Mouse (Mus musculus) neural tube, embryonic 14.5 days (tissue): Measurements from ENCODE around the gene Klf1. TPM values are rescaled to one million over a fixed set of nuclear protein-coding genes. Genes with fewer than 3 reads are reported as not detected.

ENCODE experiments used
- ATAC-seq: fragments of 200-750 bp; cut with Nextera tagmentation; 2 replicates; pipeline ENCODE4 v1.8.0; 2017; ENCODE audit warnings: low read depth, mild to moderate bottlenecking, moderate TSS enrichment, moderate library complexity
- H3K27ac ChIP-seq: fragments of 300-500 bp; sonication (generic); 2 replicates; pipeline ENCODE4 v1.5.1; 2014; ENCODE audit warnings: low read depth, mild to moderate bottlenecking, control low read depth, low read length, moderate library complexity, mixed read lengths
- H3K27me3 ChIP-seq: fragments of 300-500 bp; sonication (generic); 2 replicates; pipeline ENCODE4 v1.6.1; 2014; ENCODE audit warnings: low read length; ENCODE audit not compliant: control insufficient read depth, insufficient read depth
- H3K36me3 ChIP-seq: fragments of 300-500 bp; sonication (generic); 2 replicates; pipeline ENCODE4 v1.6.1; 2014; ENCODE audit warnings: low read length, mixed read lengths; ENCODE audit not compliant: control insufficient read depth, insufficient read depth
- H3K4me1 ChIP-seq: fragments of 300-500 bp; sonication (generic); 2 replicates; pipeline ENCODE4 v1.6.1; 2014; ENCODE audit warnings: low read length; ENCODE audit not compliant: control insufficient read depth, insufficient read depth
- H3K4me2 ChIP-seq: fragments of 300-500 bp; sonication (generic); 2 replicates; pipeline ENCODE4 v1.6.1; 2014; ENCODE audit warnings: mild to moderate bottlenecking, low read depth, low read length, control low read depth
- H3K4me3 ChIP-seq: fragments of 300-500 bp; sonication (generic); 2 replicates; pipeline ENCODE4 v1.5.1; 2014; ENCODE audit warnings: low read depth, low read length, control low read depth, mixed read lengths
- H3K9ac ChIP-seq: fragments of 300-500 bp; sonication (generic); replicated peaks from 2 replicates; pipeline ENCODE4 v1.6.1; 2014; ENCODE audit warnings: low read depth, mild to moderate bottlenecking, control low read depth, low read length, mixed read lengths
- H3K9me3 ChIP-seq: fragments of 300-500 bp; sonication (generic); 2 replicates; pipeline ENCODE4 v1.6.1; 2016; ENCODE audit warnings: low read length; ENCODE audit not compliant: control insufficient read depth
- WGBS: fragments of 180-500 bp; shearing (Covaris S2); extraction: QIAGEN DNeasy Blood & Tissue Kit; methylation state at CpG from one replicate; pipeline ENCODE4 v1.1.7; 2014; 5-methylcytosine and 5-hydroxymethylcytosine counted together
- polyA plus RNA-seq: library from polyadenylated mRNA; unstranded; fragments of >200 nt; fragmentation: Nextera tagmentation; extraction: Ambion mirVana; gene quantifications from 2 replicates; pipeline ENCODE4 v1.2.1, GENCODE M21; 2014

Gene Klf1
- polyA plus RNA-seq, 1 experiment from 2014 or later: 0.44 TPM

DNA sequence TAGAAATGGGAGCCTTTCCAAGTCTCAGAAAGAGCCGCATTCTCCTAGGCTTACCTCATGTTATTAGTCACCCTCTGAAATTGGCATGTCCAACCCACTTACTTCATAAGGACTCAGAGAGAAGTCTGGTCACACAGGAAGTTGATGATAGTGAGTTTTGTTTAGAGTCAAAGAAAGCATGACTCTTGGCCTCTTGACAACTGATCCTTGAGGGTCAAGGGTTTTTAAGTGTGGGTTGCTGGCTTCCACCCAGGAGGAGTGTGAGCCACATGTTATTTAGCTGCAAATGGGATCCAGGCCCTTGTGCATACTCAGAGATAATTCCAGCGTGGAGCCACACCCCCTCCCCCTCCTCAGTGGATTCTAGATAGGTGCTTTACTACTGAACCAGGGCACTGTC is 19.9 kb downstream of the Klf1 start:
- H3K4me1 ChIP-seq: no peaks in the 10 kb centered on the region
- H3K4me2 ChIP-seq: no peak overlapping the region
- no peak for ATAC-seq
- no peak overlapping the region for H3K4me3 ChIP-seq
- peaks cover 81% of the 10 kb centered on the region for H3K36me3 ChIP-seq
- H3K9ac ChIP-seq: no peak overlapping the region
- no peak overlapping the region for H3K27ac ChIP-seq
- H3K9me3 ChIP-seq: no peaks in the 10 kb centered on the region
- no peaks in the 10 kb centered on the region for H3K27me3 ChIP-seq
- 91% methylated on average over 2 of the region's 2 CpGs for WGBS

DNA sequence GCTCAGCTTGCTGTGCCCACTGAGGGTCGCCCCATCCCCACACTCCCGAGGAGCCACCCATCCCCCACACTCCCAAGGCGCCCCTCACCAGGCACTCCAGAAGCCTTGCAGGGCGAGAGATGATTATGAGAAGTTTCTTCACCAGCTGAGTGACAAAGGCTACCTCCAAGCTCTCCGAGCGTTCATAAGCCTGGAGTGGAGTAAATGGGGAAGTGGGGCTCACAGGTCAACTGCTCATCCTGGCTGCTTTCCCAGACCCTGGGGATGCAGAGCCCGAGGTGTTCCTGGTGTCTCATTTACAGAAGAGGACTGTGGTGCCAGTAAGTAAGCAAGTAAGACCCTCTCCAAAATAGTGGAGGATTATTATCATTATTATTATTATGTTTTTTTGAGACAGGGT is 23.8 kb downstream of the Klf1 start:
- Histone ChIP-seq H3K9ac (no peak overlapping the region), H3K4me2 (no peak overlapping the region), H3K36me3 (peaks cover 58% of the 10 kb centered on the region), H3K27ac (no peak overlapping the region), H3K4me1 (0 out of 2 replicates have a peak, but pooled peaks cover 2% of the 10 kb centered on the region), H3K4me3 (no peak overlapping the region), H3K9me3 (no peaks in the 10 kb centered on the region), H3K27me3 (no peaks in the 10 kb centered on the region)
- 77% methylated on average over 7 of the region's 7 CpGs for WGBS
- no peak for ATAC-seq

DNA sequence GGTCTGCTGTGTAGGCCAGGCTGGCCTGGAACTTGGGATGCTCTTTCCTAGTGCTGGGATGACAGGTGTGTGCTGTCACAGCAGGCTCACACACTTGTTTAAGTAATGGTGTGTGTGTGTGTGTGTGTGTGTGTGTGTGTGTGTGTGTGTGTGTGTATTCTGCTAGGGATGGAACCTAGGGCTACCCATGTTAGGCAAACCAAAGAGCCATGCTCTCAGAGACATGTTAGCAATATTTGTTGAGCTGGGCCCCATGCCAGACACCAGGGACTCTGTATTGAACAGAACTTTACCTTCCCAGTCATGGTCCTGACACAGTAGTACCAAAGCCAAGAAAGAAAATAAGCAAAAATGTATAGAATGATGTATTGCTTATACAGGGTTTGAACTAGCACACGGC is 25.8 kb downstream of the Klf1 start:
- WGBS: 91% methylated on average over 1 of the region's 1 CpGs
- Histone ChIP-seq H3K4me2 (no peak overlapping the region), H3K36me3 (peaks cover 46% of the 10 kb centered on the region), H3K9ac (no peak overlapping the region), H3K4me3 (no peak overlapping the region), H3K9me3 (no peaks in the 10 kb centered on the region), H3K27me3 (no peaks in the 10 kb centered on the region), H3K4me1 (0 out of 2 replicates have a peak, but pooled peaks cover 2% of the 10 kb centered on the region), H3K27ac (no peak overlapping the region)
- ATAC-seq: no peak

DNA sequence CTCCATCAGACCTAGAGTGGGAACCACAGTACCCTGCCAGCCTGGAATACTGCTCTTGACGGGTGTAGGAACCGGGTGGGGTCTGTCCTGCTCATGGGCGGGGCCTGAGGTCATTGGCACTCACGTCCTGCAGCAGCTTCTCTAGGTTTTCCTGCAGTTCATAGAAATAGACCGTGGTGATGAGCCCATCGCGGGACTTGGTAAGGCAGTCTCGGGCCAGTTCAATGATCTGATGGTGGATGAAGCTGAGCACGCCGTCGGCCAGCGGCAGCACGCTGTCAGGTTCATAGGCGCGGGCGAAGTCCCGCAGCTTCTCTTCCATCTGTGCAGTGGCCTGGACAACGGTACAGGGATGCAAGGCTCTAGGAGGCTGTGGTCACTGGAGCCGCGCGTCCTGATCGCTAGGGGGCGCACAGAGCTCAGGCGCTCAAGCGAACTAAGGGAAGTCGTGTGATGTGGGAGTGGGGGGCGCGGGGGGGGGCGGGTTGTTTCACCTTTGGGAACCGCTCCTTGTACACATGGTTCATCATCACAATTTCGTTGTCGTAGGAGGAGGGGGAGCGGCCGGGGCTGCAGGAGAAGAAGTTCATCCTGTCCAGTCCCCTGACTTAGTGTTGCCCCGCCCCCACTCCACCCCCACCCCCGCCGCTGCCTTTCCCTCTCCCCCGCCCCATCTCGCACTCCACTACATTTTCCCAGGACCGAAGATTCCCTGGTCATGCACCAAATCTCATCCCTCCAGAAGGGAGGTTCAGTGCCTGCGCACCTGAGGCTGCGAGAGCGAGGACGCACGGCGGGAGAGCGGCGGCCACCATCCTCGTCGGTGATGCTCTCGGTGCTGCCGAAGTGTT is 27.0 kb downstream of the Klf1 start:
- WGBS: 4% methylated on average over 45 of the region's 52 CpGs
- no peak overlapping the region for H3K27ac ChIP-seq

GRCm38 (mm10) chr8:84930582-84930981 is 28.9 kb downstream of the Klf1 start:
- H3K27ac ChIP-seq: no peak overlapping the region
- no peaks in the 10 kb centered on the region for H3K9me3 ChIP-seq
- peaks cover 24% of the 10 kb centered on the region; the same call in 1 of the 2 replicates for H3K36me3 ChIP-seq
- ATAC-seq: no peak
- peaks cover 22% of the 10 kb centered on the region for H3K4me1 ChIP-seq
- 89% methylated on average over 13 of the region's 13 CpGs for WGBS
- no peak overlapping the region for H3K9ac ChIP-seq
- H3K4me3 ChIP-seq: no peak overlapping the region
- H3K27me3 ChIP-seq: no peaks in the 10 kb centered on the region
- no peak overlapping the region for H3K4me2 ChIP-seq

More for the DNA sequence above, 27.0 kb downstream of the Klf1 start:
- H3K9me3 ChIP-seq: no peaks in the 10 kb centered on the region
- H3K4me1 ChIP-seq: peaks cover 4% of the 10 kb centered on the region; the same call in 1 of the 2 replicates
- no peak overlapping the region for H3K9ac ChIP-seq
- no peaks in the 10 kb centered on the region for H3K27me3 ChIP-seq
- peak; percentile 84 for ATAC-seq
- H3K4me3 ChIP-seq: no peak overlapping the region
- H3K4me2 ChIP-seq: peak overlapping the region; percentile 38
- H3K36me3 ChIP-seq: peaks cover 39% of the 10 kb centered on the region

DNA sequence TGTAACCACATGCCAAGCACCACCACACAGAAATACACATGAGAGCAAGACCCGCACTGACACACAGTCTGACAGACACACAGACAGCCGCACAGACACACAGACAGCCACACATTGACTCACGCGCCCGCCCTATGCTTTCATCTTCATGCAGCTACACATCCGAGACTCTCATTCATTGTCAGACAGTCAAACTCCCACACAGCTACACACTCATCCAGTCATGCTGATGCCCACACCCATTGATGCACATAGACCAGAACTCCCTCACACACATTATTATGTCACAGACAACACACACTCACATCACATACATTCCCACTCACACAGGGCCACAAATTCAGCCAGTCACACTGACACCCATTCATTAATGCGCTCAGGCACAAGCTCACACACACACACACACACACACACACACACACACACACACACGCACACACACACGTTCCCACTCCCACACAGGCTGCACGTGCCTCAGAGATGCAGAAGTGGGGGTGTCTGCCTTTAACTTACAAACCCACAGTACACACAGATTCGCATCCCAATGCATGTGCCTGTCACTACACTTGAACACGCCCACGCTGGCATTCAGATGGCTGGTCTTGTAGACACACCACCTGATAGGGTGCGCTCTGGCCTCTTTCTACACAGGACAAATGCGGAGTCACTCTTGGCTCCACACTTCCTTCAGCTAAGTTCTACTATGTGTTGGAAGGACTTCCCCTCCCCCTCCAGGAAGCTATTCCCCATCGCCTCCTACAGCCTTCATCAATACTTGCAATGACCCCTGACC is 32.2 kb downstream of the Klf1 start:
- peaks cover 24% of the 10 kb centered on the region for H3K4me1 ChIP-seq
- WGBS: 77% methylated on average over 16 of the region's 16 CpGs
- peaks cover 9% of the 10 kb centered on the region; the same call in 1 of the 2 replicates for H3K36me3 ChIP-seq
- H3K27me3 ChIP-seq: peaks cover 2% of the 10 kb centered on the region; the same call in 1 of the 2 replicates
- H3K9me3 ChIP-seq: no peaks in the 10 kb centered on the region
- peak overlapping the region; percentile 98 for H3K4me3 ChIP-seq
- H3K9ac ChIP-seq: no peak overlapping the region
- H3K4me2 ChIP-seq: peak overlapping the region; percentile 97
- ATAC-seq: no peak
- no peak overlapping the region for H3K27ac ChIP-seq

DNA sequence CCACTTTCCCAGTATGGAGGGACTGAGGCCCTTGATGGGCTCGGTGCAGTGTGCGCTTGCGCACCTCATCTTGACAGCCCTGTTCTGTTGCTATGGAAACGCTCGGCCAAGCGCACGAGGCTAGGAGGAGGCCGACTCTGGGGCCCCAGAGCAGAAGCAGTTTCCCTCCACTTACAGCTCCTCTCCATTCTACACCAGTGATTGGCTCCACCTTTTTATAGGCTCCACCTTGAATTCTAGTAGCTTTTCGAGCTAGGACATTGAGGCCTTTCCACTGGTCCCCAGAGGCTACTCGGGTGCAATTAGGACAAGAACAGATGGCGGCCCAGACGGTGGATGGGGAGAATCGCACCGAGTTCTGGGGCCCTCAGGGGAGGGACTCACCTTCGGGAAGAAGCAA is 33.1 kb downstream of the Klf1 start:
- WGBS: 1% methylated on average over 15 of the region's 15 CpGs
- ATAC-seq: peak; percentile 73

GRCm38 (mm10) chr8:84935489-84935888 is 33.8 kb downstream of the Klf1 start:
- ATAC-seq: peak; percentile 28
- 3% methylated on average over 14 of the region's 14 CpGs for WGBS

More for the DNA sequence above, 33.1 kb downstream of the Klf1 start:
- peak overlapping the region; percentile 97 for H3K4me2 ChIP-seq
- H3K27ac ChIP-seq: peak overlapping the region; percentile 96; the same call in 1 of the 2 replicates
- peak overlapping the region; percentile 98 for H3K4me3 ChIP-seq
- peak overlapping the region; percentile 99; the same call in 1 of the 2 replicates for H3K9ac ChIP-seq
- peaks cover 9% of the 10 kb centered on the region; the same call in 1 of the 2 replicates for H3K36me3 ChIP-seq
- peaks cover 22% of the 10 kb centered on the region for H3K4me1 ChIP-seq
- peaks cover 2% of the 10 kb centered on the region; the same call in 1 of the 2 replicates for H3K27me3 ChIP-seq
- H3K9me3 ChIP-seq: no peaks in the 10 kb centered on the region

More at GRCm38 (mm10) chr8:84935489-84935888, 33.8 kb downstream of the Klf1 start:
- Histone ChIP-seq H3K27me3 (peaks cover 2% of the 10 kb centered on the region; the same call in 1 of the 2 replicates), H3K9ac (peak overlapping the region; percentile 99), H3K4me3 (peak overlapping the region; percentile 98), H3K9me3 (no peaks in the 10 kb centered on the region), H3K4me1 (peaks cover 22% of the 10 kb centered on the region), H3K36me3 (peaks cover 8% of the 10 kb centered on the region; the same call in 1 of the 2 replicates), H3K4me2 (peak overlapping the region; percentile 97), H3K27ac (peak overlapping the region; percentile 96)
